Mouse (Mus musculus) heart, postnatal 0 days (tissue): ENCODE results near the gene Pard3.

Experiments
- CTCF ChIP-seq: IDR thresholded peaks from 2 replicates; pipeline ENCODE4 v1.5.1; 2016; ENCODE audit warnings: antibody characterized with exemption, control low read depth, low read depth
- EP300 ChIP-seq: IDR thresholded peaks from 2 replicates; pipeline ENCODE4 v1.6.1; 2016; ENCODE audit warnings: antibody characterized with exemption, low read depth

- TF ChIP-seq CTCF, result no peak
- no peak for TF ChIP-seq EP300
Observed at GRCm38 (mm10) chr8:127243351-127243750, 179.7 kb downstream of the Pard3 start.
